In the genomic region with DNA sequence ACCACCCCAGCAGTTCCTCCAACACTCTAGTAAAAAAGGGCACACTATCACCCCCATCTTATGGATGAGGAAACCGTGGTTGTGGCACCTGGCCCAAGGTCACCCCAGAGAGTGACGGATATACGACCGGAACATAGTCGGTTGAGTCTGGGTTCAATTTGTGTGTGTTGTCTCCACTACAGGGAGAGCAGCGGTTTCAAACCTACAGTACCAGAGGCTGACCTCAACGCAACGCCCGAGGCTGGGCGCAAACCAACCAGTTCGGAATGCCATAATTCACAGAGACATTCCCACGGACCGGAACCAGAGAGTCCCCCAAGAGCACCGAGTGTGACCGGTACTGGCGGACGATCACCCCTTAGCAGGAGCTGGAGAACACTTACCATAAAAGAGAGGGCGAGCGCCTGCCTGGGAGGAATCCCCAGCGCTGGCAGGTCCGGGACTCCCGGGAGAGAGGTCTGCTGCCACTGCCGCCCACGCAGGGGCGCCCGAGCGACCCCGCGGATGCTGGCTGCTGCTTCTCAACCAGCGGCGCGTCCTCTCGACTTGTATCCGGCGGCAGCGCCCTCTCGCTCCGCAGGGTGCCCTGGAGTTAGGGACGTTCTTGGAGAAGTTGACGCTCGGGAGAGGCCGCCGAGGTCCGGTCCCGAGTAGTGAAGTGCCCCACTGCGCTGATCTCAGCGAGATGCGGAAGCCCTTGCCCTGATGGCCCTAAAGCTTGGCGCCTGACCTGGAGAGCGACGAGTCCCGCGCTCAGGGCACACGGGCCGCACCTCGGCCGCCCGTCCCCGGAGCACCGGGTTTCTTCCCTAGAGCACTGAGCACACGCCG, we compare ENCODE assay signal across 8 mouse cellular contexts. TPM values are rescaled to one million over a fixed set of nuclear protein-coding genes. Genes with fewer than 3 reads are reported as not detected.
A peak's percentile ranks its signal among the peaks of the same experiment; 100 is the strongest.
DNase-seq lines count a peak whose midpoint lies in the region; ATAC-seq and TF ChIP-seq lines count a peak whose summit lies in the region.

No protein-coding gene starts in this region.

- peak; percentile 12 for DNase-seq in CD4-positive helper T cell, adult 2 months (ENCODE audit: low read depth, low spot score)
- DNase-seq in brain, embryonic 14.5 days (ENCODE audit: low read depth): peak; percentile 92
- peak; percentile 83 for DNase-seq in kidney, postnatal 10 days
- DNase-seq in thymus, postnatal 36 days: peak; percentile 70 to 77

- H3K9ac ChIP-seq in forebrain, embryonic 13.5 days: peak overlapping the region; percentile 96
- H3K9ac ChIP-seq in heart, embryonic 16.5 days (ENCODE audit: low read length): peak overlapping the region; percentile 85
- H3K9ac ChIP-seq in liver, embryonic 15.5 days: no peak overlapping the region
- peak overlapping the region; percentile 86 for H3K9ac ChIP-seq in neural tube, embryonic 15.5 days (replicated peaks)

- peak overlapping the region; percentile 79 for H3K4me3 ChIP-seq in forebrain, embryonic 13.5 days
- peak overlapping the region; percentile 70 for H3K4me3 ChIP-seq in heart, embryonic 16.5 days (ENCODE audit: low read length)
- H3K4me3 ChIP-seq in liver, embryonic 15.5 days (replicated peaks): peak overlapping the region; percentile 49
- H3K4me3 ChIP-seq in neural tube, embryonic 15.5 days (replicated peaks): peak overlapping the region; percentile 68

- H3K27ac ChIP-seq in forebrain, embryonic 13.5 days: peak overlapping the region; percentile 99
- peak overlapping the region; percentile 89 for H3K27ac ChIP-seq in heart, embryonic 16.5 days (ENCODE audit: low read length)
- no peak overlapping the region for H3K27ac ChIP-seq in liver, embryonic 15.5 days (replicated peaks)
- peak overlapping the region; percentile 94 for H3K27ac ChIP-seq in neural tube, embryonic 15.5 days (replicated peaks)

- TF ChIP-seq POLR2A in brain, embryonic 14.5 days (IDR thresholded peaks at IDR 0.05; ENCODE audit: borderline replicate concordance, extremely low read depth, insufficient read depth, insufficient read length, poor library complexity, severe bottlenecking): peak; percentile 73; the same call in 1 of the 2 replicates

- no peaks in the 10 kb centered on the region for H3K9me3 ChIP-seq in forebrain, embryonic 13.5 days (replicated peaks)
- H3K9me3 ChIP-seq in heart, embryonic 16.5 days (replicated peaks; ENCODE audit: control insufficient read depth, low read length): no peaks in the 10 kb centered on the region
- no peaks in the 10 kb centered on the region for H3K9me3 ChIP-seq in liver, embryonic 15.5 days (replicated peaks)
- H3K9me3 ChIP-seq in neural tube, embryonic 15.5 days (replicated peaks): no peaks in the 10 kb centered on the region

- no peaks in the 10 kb centered on the region for H3K36me3 ChIP-seq in forebrain, embryonic 13.5 days (ENCODE audit: poor library complexity, severe bottlenecking)
- no peaks in the 10 kb centered on the region for H3K36me3 ChIP-seq in heart, embryonic 16.5 days (ENCODE audit: control insufficient read depth, insufficient read depth)
- H3K36me3 ChIP-seq in liver, embryonic 15.5 days (replicated peaks): no peaks in the 10 kb centered on the region
- no peaks in the 10 kb centered on the region for H3K36me3 ChIP-seq in neural tube, embryonic 15.5 days

- H3K4me2 ChIP-seq in forebrain, embryonic 13.5 days: peak overlapping the region; percentile 81
- H3K4me2 ChIP-seq in heart, embryonic 16.5 days (ENCODE audit: low read depth, low read length): peak overlapping the region; percentile 78
- peak overlapping the region; percentile 72 for H3K4me2 ChIP-seq in liver, embryonic 15.5 days
- H3K4me2 ChIP-seq in neural tube, embryonic 15.5 days: peak overlapping the region; percentile 87

- WGBS in forebrain, embryonic 13.5 days: under 1% methylated on average over 62 of the region's 62 CpGs
- WGBS in heart, embryonic 16.5 days: under 1% methylated on average over 62 of the region's 62 CpGs
- WGBS in liver, embryonic 15.5 days (ENCODE audit: insufficient replicate concordance): under 1% methylated on average over 62 of the region's 62 CpGs
- under 1% methylated on average over 62 of the region's 62 CpGs for WGBS in neural tube, embryonic 15.5 days

- TF ChIP-seq CTCF in brain, embryonic 14.5 days (IDR thresholded peaks at IDR 0.05; ENCODE audit: borderline replicate concordance, extremely low read depth, insufficient read depth, insufficient read length): peak; percentile 43

- ATAC-seq in forebrain, embryonic 13.5 days: peak; percentile 69
- ATAC-seq in heart, embryonic 16.5 days (replicated peaks; ENCODE audit: extremely low read depth, insufficient read depth, low FRiP score): peak; percentile 64
- peak; percentile 13; the same call in 1 of the 2 replicates for ATAC-seq in liver, embryonic 15.5 days (ENCODE audit: insufficient read depth)
- ATAC-seq in neural tube, embryonic 15.5 days (ENCODE audit: low FRiP score): peak; percentile 76

- peaks cover 54% of the 10 kb centered on the region for H3K4me1 ChIP-seq in forebrain, embryonic 13.5 days
- peaks cover 26% of the 10 kb centered on the region for H3K4me1 ChIP-seq in heart, embryonic 16.5 days (ENCODE audit: control insufficient read depth, insufficient read depth, low read length)
- peaks cover 2% of the 10 kb centered on the region; the same call in 1 of the 2 replicates for H3K4me1 ChIP-seq in liver, embryonic 15.5 days (replicated peaks)
- H3K4me1 ChIP-seq in neural tube, embryonic 15.5 days: peaks cover 58% of the 10 kb centered on the region

- H3K27me3 ChIP-seq in forebrain, embryonic 13.5 days: no peaks in the 10 kb centered on the region
- peaks cover 6% of the 10 kb centered on the region for H3K27me3 ChIP-seq in heart, embryonic 16.5 days (ENCODE audit: control insufficient read depth, insufficient read depth, low read length)
- peaks cover 55% of the 10 kb centered on the region for H3K27me3 ChIP-seq in liver, embryonic 15.5 days
- no peaks in the 10 kb centered on the region for H3K27me3 ChIP-seq in neural tube, embryonic 15.5 days (replicated peaks)

RNA-seq across cellular contexts. Expression of a gene that starts 0.6 kb away (rescaled TPM):
- 24.8 and 28.6 TPM in 2 replicates for polyA plus RNA-seq in brain, embryonic 14.5 days (2012; rRNA removed)
- 47.0 and 55.1 TPM in 2 replicates for polyA plus RNA-seq in forebrain, embryonic 13.5 days (2015; fragmentation: Nextera tagmentation; extraction: Ambion mirVana)
- polyA plus RNA-seq in heart, embryonic 16.5 days (2015; fragmentation: Nextera tagmentation; extraction: Ambion mirVana): 53.2 and 53.7 TPM in 2 replicates
- polyA plus RNA-seq in liver, embryonic 15.5 days (2015; fragmentation: Nextera tagmentation; extraction: Ambion mirVana): 1.2 and 1.5 TPM in 2 replicates
- 28.5 and 31.0 TPM in 2 replicates for polyA plus RNA-seq in neural tube, embryonic 15.5 days (2015; fragmentation: Nextera tagmentation; extraction: Ambion mirVana)

Comparison
In these comparisons a context has a peak if more than half of its experiments do, and no peak if none do; other contexts are left out.
1. DNase-seq: peak in every context shown above with its lines; median percentile 92 in brain, embryonic 14.5 days; 83 in kidney, postnatal 10 days; 74 in thymus, postnatal 36 days; 12 in CD4-positive helper T cell, adult 2 months.
2. ATAC-seq: peak in every context shown above with its lines; median percentile 76 in neural tube, embryonic 15.5 days; 69 in forebrain, embryonic 13.5 days; 64 in heart, embryonic 16.5 days; 13 in liver, embryonic 15.5 days.
3. RNA of a gene that starts 0.6 kb away (polyA plus RNA-seq): 53.2 to 53.7 TPM in heart, embryonic 16.5 days, 47.0 to 55.1 TPM in forebrain, embryonic 13.5 days, 28.5 to 31.0 TPM in neural tube, embryonic 15.5 days and 24.8 to 28.6 TPM in brain, embryonic 14.5 days; 1.2 to 1.5 TPM in liver, embryonic 15.5 days; every median in the first group is over 10 times any median in the second.
4. Peak in every context shown above with its lines, with median percentiles within 50 percentile points of each other: H3K4me2 ChIP-seq and H3K4me3 ChIP-seq.